Mouse (Mus musculus): ENCODE results near the gene Rapsn. TPM values are rescaled to one million over a fixed set of nuclear protein-coding genes. Genes with fewer than 3 reads are reported as not detected.

Rapsn gene
- polyA plus RNA-seq, 1 experiment from 2014 or later, result 24.0 TPM

Other genes starting within 250 kb of the Rapsn start
- gene Mtch2, start 188.5 kb upstream of the Rapsn start, polyA plus RNA-seq (2015; fragmentation: Nextera tagmentation; extraction: Ambion mirVana), result 175 and 188 TPM in 2 replicates
- gene C1qtnf4, start 149.8 kb upstream of the Rapsn start, polyA plus RNA-seq (2015; fragmentation: Nextera tagmentation; extraction: Ambion mirVana), result 20.5 and 20.8 TPM in 2 replicates
- gene Kbtbd4, start 130.9 kb upstream of the Rapsn start, polyA plus RNA-seq (2015; fragmentation: Nextera tagmentation; extraction: Ambion mirVana), result 37.4 and 37.6 TPM in 2 replicates
- gene Ndufs3, start 130.8 kb upstream of the Rapsn start, polyA plus RNA-seq (2015; fragmentation: Nextera tagmentation; extraction: Ambion mirVana), result 194 and 204 TPM in 2 replicates
- gene Celf1, start 95.2 kb upstream of the Rapsn start, polyA plus RNA-seq (2015; fragmentation: Nextera tagmentation; extraction: Ambion mirVana), result 66.4 and 66.7 TPM in 2 replicates
- gene Psmc3, start 18.4 kb downstream of the Rapsn start, polyA plus RNA-seq (2015; fragmentation: Nextera tagmentation; extraction: Ambion mirVana), result 282 and 288 TPM in 2 replicates
- gene Slc39a13, start 34.8 kb downstream of the Rapsn start, polyA plus RNA-seq (2015; fragmentation: Nextera tagmentation; extraction: Ambion mirVana), result 75.8 and 80.0 TPM in 2 replicates
- 12.3 and 12.4 TPM in 2 replicates for gene Spi1, start 46.8 kb downstream of the Rapsn start, polyA plus RNA-seq (2015; fragmentation: Nextera tagmentation; extraction: Ambion mirVana)
- gene Mybpc3, start 82.5 kb downstream of the Rapsn start, polyA plus RNA-seq (2015; fragmentation: Nextera tagmentation; extraction: Ambion mirVana), result 0.32 and 0.40 TPM in 2 replicates
- 13.5 and 14.8 TPM in 2 replicates for gene Madd, start 148.2 kb downstream of the Rapsn start, polyA plus RNA-seq (2015; fragmentation: Nextera tagmentation; extraction: Ambion mirVana)
- gene Nr1h3, start 167.2 kb downstream of the Rapsn start, polyA plus RNA-seq (2015; fragmentation: Nextera tagmentation; extraction: Ambion mirVana), result 1.8 and 1.9 TPM in 2 replicates
- gene Acp2, start 167.3 kb downstream of the Rapsn start, polyA plus RNA-seq (2015; fragmentation: Nextera tagmentation; extraction: Ambion mirVana), result 24.2 and 28.3 TPM in 2 replicates
- 18.7 and 19.9 TPM in 2 replicates for gene Ddb2, start 201.4 kb downstream of the Rapsn start, polyA plus RNA-seq (2015; fragmentation: Nextera tagmentation; extraction: Ambion mirVana)
- 55.1 and 62.8 TPM in 2 replicates for gene Pacsin3, start 220.3 kb downstream of the Rapsn start, polyA plus RNA-seq (2015; fragmentation: Nextera tagmentation; extraction: Ambion mirVana)
- 83.0 and 83.4 TPM in 2 replicates for gene Arfgap2, start 229.4 kb downstream of the Rapsn start, polyA plus RNA-seq (2015; fragmentation: Nextera tagmentation; extraction: Ambion mirVana)

Data from embryonic facial prominence, embryonic 15.5 days (tissue).